In the genomic region with DNA sequence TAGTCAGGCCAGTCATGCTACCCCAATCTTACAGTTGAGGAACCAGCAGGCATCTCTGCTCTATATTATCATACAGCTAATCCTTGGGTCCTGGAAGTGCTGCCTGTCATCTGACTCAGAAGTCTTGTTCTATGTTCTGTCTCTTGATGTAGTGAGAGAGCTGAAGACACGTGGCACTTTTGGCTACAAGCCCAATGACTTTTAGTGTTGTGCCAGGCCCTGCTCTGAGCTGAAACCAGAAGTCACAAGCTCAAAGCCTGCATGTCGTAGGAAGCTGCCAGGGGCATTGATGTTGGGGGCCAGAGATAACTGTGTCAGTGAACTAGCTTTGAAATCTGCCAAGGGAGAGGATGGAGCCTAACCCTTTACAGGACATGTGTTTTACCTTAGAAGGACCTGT, we compare ENCODE assay signal across 10 mouse cellular contexts.
DNase-seq lines count a peak whose midpoint lies in the region; ATAC-seq and TF ChIP-seq lines count a peak whose summit lies in the region.
"Had no signal": no experiment of that assay in that cellular context is flagged by ENCODE, and none has a peak within 500 bp of the region (broad histone marks: within the 10 kb centered on the region; RNA-seq: fewer than 3 reads in every experiment).

No protein-coding gene starts in this region.

- TF ChIP-seq POLR2A in kidney, adult 2 months (IDR thresholded peaks at IDR 0.05; ENCODE audit: low read depth, low read length) = no peak

- no peak for ATAC-seq in kidney, embryonic 15.5 days (replicated peaks; ENCODE audit: low FRiP score)
- ATAC-seq in heart, embryonic 13.5 days (ENCODE audit: extremely low read depth, insufficient number of reproducible peaks, low FRiP score, low TSS enrichment) = no peak
- no peak for ATAC-seq in hindbrain, embryonic 16.5 days
- ATAC-seq: forebrain, embryonic 16.5 days had no signal

- H3K4me3 ChIP-seq in kidney, adult 2 months (ENCODE audit: insufficient read depth, low read depth, low read length) = no peak overlapping the region
- no peak overlapping the region for H3K4me3 ChIP-seq in kidney, embryonic 15.5 days (replicated peaks)
- no peak overlapping the region for H3K4me3 ChIP-seq in heart, embryonic 13.5 days
- H3K4me3 ChIP-seq in hindbrain, embryonic 16.5 days (ENCODE audit: low read length) = no peak overlapping the region
- H3K4me3 ChIP-seq: limb, embryonic 13.5 days had no signal

- no peaks in the 10 kb centered on the region for H3K36me3 ChIP-seq in kidney, adult 2 months (ENCODE audit: control insufficient read depth, insufficient read depth, low read length)
- H3K36me3 ChIP-seq in kidney, embryonic 15.5 days = no peaks in the 10 kb centered on the region
- H3K36me3 ChIP-seq in heart, embryonic 13.5 days = no peaks in the 10 kb centered on the region
- no peaks in the 10 kb centered on the region for H3K36me3 ChIP-seq in hindbrain, embryonic 16.5 days (ENCODE audit: control insufficient read depth, insufficient read depth, low read length)
- H3K36me3 ChIP-seq: limb, embryonic 13.5 days had no signal

- no peaks in the 10 kb centered on the region for H3K4me1 ChIP-seq in kidney, adult 2 months (ENCODE audit: control insufficient read depth, insufficient read depth, low read length)
- H3K4me1 ChIP-seq in kidney, embryonic 15.5 days = no peaks in the 10 kb centered on the region
- peaks cover 10% of the 10 kb centered on the region for H3K4me1 ChIP-seq in heart, embryonic 13.5 days
- no peaks in the 10 kb centered on the region for H3K4me1 ChIP-seq in hindbrain, embryonic 16.5 days (ENCODE audit: control insufficient read depth, insufficient read depth, low read depth, low read length)

- no peak overlapping the region for H3K27ac ChIP-seq in kidney, adult 2 months (ENCODE audit: insufficient read depth, low read depth, low read length)
- H3K27ac ChIP-seq in kidney, embryonic 15.5 days = no peak overlapping the region
- peak overlapping the region; percentile 32; the same call in 1 of the 2 replicates for H3K27ac ChIP-seq in heart, embryonic 13.5 days (replicated peaks)
- no peak overlapping the region for H3K27ac ChIP-seq in hindbrain, embryonic 16.5 days (ENCODE audit: low read depth, low read length)
- H3K27ac ChIP-seq: limb, embryonic 13.5 days had no signal

- WGBS in kidney, adult 2 months = 16% methylated on average over 2 of the region's 2 CpGs
- 63% methylated on average over 2 of the region's 2 CpGs for WGBS in kidney, embryonic 15.5 days
- 20% methylated on average over 2 of the region's 2 CpGs for WGBS in heart, embryonic 13.5 days
- 48% methylated on average over 2 of the region's 2 CpGs for WGBS in hindbrain, embryonic 16.5 days

- no peaks in the 10 kb centered on the region for H3K27me3 ChIP-seq in kidney, adult 2 months (replicated peaks; ENCODE audit: control insufficient read depth, insufficient read depth, low read length)
- no peaks in the 10 kb centered on the region for H3K27me3 ChIP-seq in kidney, embryonic 15.5 days
- no peaks in the 10 kb centered on the region for H3K27me3 ChIP-seq in heart, embryonic 13.5 days (replicated peaks)
- H3K27me3 ChIP-seq in hindbrain, embryonic 16.5 days (replicated peaks; ENCODE audit: control insufficient read depth, insufficient read depth, low read length) = no peaks in the 10 kb centered on the region
- H3K27me3 ChIP-seq: limb, embryonic 13.5 days had no signal

- H3K4me2 ChIP-seq in kidney, embryonic 15.5 days = no peak overlapping the region
- H3K4me2 ChIP-seq in heart, embryonic 13.5 days = no peak overlapping the region
- H3K4me2 ChIP-seq in hindbrain, embryonic 16.5 days (ENCODE audit: low read length) = no peak overlapping the region
- H3K4me2 ChIP-seq: limb, embryonic 13.5 days had no signal

- peak; percentile 33 for DNase-seq in kidney, adult 2 months
- DNase-seq in 416B (ENCODE audit: low read depth) = peak; percentile 57
- DNase-seq in Muller cell, postnatal 12 days (ENCODE audit: inconsistent ontology term) = peak; percentile 15
- DNase-seq in layer of hippocampus, adult 9-11 months = no peak
- no peak for DNase-seq in frontal cortex, postnatal 14 days (ENCODE audit: low spot score in 2 of 2)

- H3K9ac ChIP-seq in kidney, embryonic 15.5 days = no peak overlapping the region
- no peak overlapping the region for H3K9ac ChIP-seq in heart, embryonic 13.5 days
- H3K9ac ChIP-seq in hindbrain, embryonic 16.5 days (ENCODE audit: low read depth, low read length) = no peak overlapping the region
- H3K9ac ChIP-seq: limb, embryonic 13.5 days had no signal

- no peaks in the 10 kb centered on the region for H3K9me3 ChIP-seq in kidney, embryonic 15.5 days (replicated peaks)
- no peaks in the 10 kb centered on the region for H3K9me3 ChIP-seq in heart, embryonic 13.5 days
- H3K9me3 ChIP-seq in hindbrain, embryonic 16.5 days (ENCODE audit: control insufficient read depth, low read length) = no peaks in the 10 kb centered on the region
- H3K9me3 ChIP-seq: limb, embryonic 13.5 days had no signal

- no peak for TF ChIP-seq CTCF in kidney, adult 2 months (conservative IDR thresholded peaks at IDR 0.05; ENCODE audit: insufficient read depth, insufficient read length, low read depth, low read length)

Comparison
In these comparisons a context has a peak if more than half of its experiments do, and no peak if none do; other contexts are left out.
1. DNase-seq: peak in kidney, adult 2 months (single experiment), 416B (single experiment) and Muller cell, postnatal 12 days (single experiment); none in layer of hippocampus, adult 9-11 months (single experiment) and frontal cortex, postnatal 14 days (0 of 2).